Mouse (Mus musculus) cerebellum, adult 18-20 months (tissue): Measurements from ENCODE around the gene Adrb1.
"Not testable (repeated sequence)": the region's sequence is repeated elsewhere in the genome, so short reads cannot be mapped to it uniquely, and the experiment has no call there.

Source experiments
- DNase-seq, 2 experiments: peaks; one replicate each; pipeline ENCODE4 v3.0.0; 2021

Gene Adrb1

GRCm38 (mm10) chr19:56750709-56751108 is 28.7 kb downstream of the Adrb1 start:
- no peak for DNase-seq

GRCm38 (mm10) chr19:56754456-56754855 is 32.5 kb downstream of the Adrb1 start:
- not testable (repeated sequence) for DNase-seq

- DNase-seq, result no peak
Measured at GRCm38 (mm10) chr19:56756412-56756811, 34.4 kb downstream of the Adrb1 start.

GRCm38 (mm10) chr19:56758311-56758710 is 36.3 kb downstream of the Adrb1 start:
- no peak for DNase-seq

GRCm38 (mm10) chr19:56759740-56760139 is 37.7 kb downstream of the Adrb1 start:
- no peak for DNase-seq

GRCm38 (mm10) chr19:56760306-56760940 is 38.4 kb downstream of the Adrb1 start:
- no peak for DNase-seq

GRCm38 (mm10) chr19:56761096-56761495 is 39.1 kb downstream of the Adrb1 start:
- DNase-seq, result no peak

- no peak for DNase-seq
Measured at GRCm38 (mm10) chr19:56761727-56762126, 39.7 kb downstream of the Adrb1 start.

- DNase-seq, result peak; percentile 27 to 46
Measured at GRCm38 (mm10) chr19:56762686-56763085, 40.7 kb downstream of the Adrb1 start.

- no peak for DNase-seq
Measured at GRCm38 (mm10) chr19:56769024-56769423, 47.0 kb downstream of the Adrb1 start.

- no peak for DNase-seq
Measured at GRCm38 (mm10) chr19:56772158-56772557, 50.2 kb downstream of the Adrb1 start.

- no peak for DNase-seq
Measured at GRCm38 (mm10) chr19:56773393-56773971, 51.5 kb downstream of the Adrb1 start.

GRCm38 (mm10) chr19:56774408-56774962 is 52.5 kb downstream of the Adrb1 start:
- DNase-seq, result no peak

GRCm38 (mm10) chr19:56774971-56775892 is 53.2 kb downstream of the Adrb1 start:
- DNase-seq, result no peak

GRCm38 (mm10) chr19:56775893-56776718 is 54.1 kb downstream of the Adrb1 start:
- DNase-seq, result no peak

GRCm38 (mm10) chr19:56776719-56777382 is 54.9 kb downstream of the Adrb1 start:
- peak; percentile 23 to 28 for DNase-seq

GRCm38 (mm10) chr19:56778532-56778931 is 56.5 kb downstream of the Adrb1 start:
- DNase-seq, result not testable (repeated sequence)
